Comparison of ENCODE assay signal across 11 mouse cellular contexts in genomic region chr6:119437894-119438761, GRCm38 (mm10). TPM values are rescaled to one million over a fixed set of nuclear protein-coding genes. Genes with fewer than 3 reads are reported as not detected.
DNase-seq lines count a peak whose midpoint lies in the region; ATAC-seq and TF ChIP-seq lines count a peak whose summit lies in the region.
"Had no signal": no experiment of that assay in that cellular context is flagged by ENCODE, and none has a peak within 500 bp of the region (broad histone marks: within the 10 kb centered on the region; RNA-seq: fewer than 3 reads in every experiment).

No protein-coding gene starts in this region.

- 62% methylated on average over 8 of the region's 8 CpGs for WGBS in forebrain, embryonic 10.5 days
- 59% methylated on average over 8 of the region's 8 CpGs for WGBS in forebrain, embryonic 16.5 days
- WGBS in lung, postnatal 0 days, result 46% methylated on average over 8 of the region's 8 CpGs
- WGBS in limb, embryonic 10.5 days, result 56% methylated on average over 8 of the region's 8 CpGs
- 51% methylated on average over 8 of the region's 8 CpGs for WGBS in stomach, embryonic 16.5 days

- TF ChIP-seq EP300 in lung, postnatal 0 days (IDR thresholded peaks at IDR 0.05), result no peak

- no peaks in the 10 kb centered on the region for H3K9me3 ChIP-seq in forebrain, embryonic 10.5 days
- no peaks in the 10 kb centered on the region for H3K9me3 ChIP-seq in forebrain, embryonic 16.5 days (ENCODE audit: control insufficient read depth, low read length)
- H3K9me3 ChIP-seq in lung, postnatal 0 days (ENCODE audit: low read length), result no peaks in the 10 kb centered on the region
- H3K9me3 ChIP-seq in limb, embryonic 10.5 days (replicated peaks), result no peaks in the 10 kb centered on the region
- H3K9me3 ChIP-seq in stomach, embryonic 16.5 days (replicated peaks; ENCODE audit: control insufficient read depth, low read length), result no peaks in the 10 kb centered on the region
- H3K9me3 ChIP-seq: embryonic facial prominence, embryonic 13.5 days; heart, embryonic 10.5 days; lung, embryonic 15.5 days had no signal

- no peak for DNase-seq in forebrain, embryonic 10.5 days (ENCODE audit: extremely low spot score, low spot score)
- no peak for DNase-seq in lung, postnatal 0 days (ENCODE audit: low spot score)
- DNase-seq in lung, postnatal 4 days, result no peak
- no peak for DNase-seq in limb, embryonic 10.5 days (ENCODE audit: low spot score)
- no peak for DNase-seq in right cerebral cortex, postnatal 36 days (ENCODE audit: low spot score in 2 of 2)
- DNase-seq in cerebellum, adult 9-10 months, result no peak

- no peak overlapping the region for H3K4me3 ChIP-seq in forebrain, embryonic 10.5 days
- no peak overlapping the region for H3K4me3 ChIP-seq in forebrain, embryonic 16.5 days (replicated peaks; ENCODE audit: low read length)
- H3K4me3 ChIP-seq in lung, postnatal 0 days (ENCODE audit: low read depth, low read length), result no peak overlapping the region
- H3K4me3 ChIP-seq in limb, embryonic 10.5 days, result no peak overlapping the region
- H3K4me3 ChIP-seq in stomach, embryonic 16.5 days (replicated peaks; ENCODE audit: low read length), result no peak overlapping the region
- H3K4me3 ChIP-seq: embryonic facial prominence, embryonic 13.5 days; heart, embryonic 10.5 days; lung, embryonic 15.5 days had no signal

- no peak overlapping the region for H3K9ac ChIP-seq in forebrain, embryonic 16.5 days (replicated peaks; ENCODE audit: low read depth, low read length)
- H3K9ac ChIP-seq in lung, postnatal 0 days (replicated peaks; ENCODE audit: low read depth), result no peak overlapping the region
- peak overlapping the region; percentile 26 for H3K9ac ChIP-seq in stomach, embryonic 16.5 days (ENCODE audit: low read length)
- H3K9ac ChIP-seq: embryonic facial prominence, embryonic 13.5 days; lung, embryonic 15.5 days had no signal

- peak overlapping the region; percentile 26 for H3K27ac ChIP-seq in forebrain, embryonic 10.5 days
- no peak overlapping the region for H3K27ac ChIP-seq in forebrain, embryonic 16.5 days (ENCODE audit: low read length)
- H3K27ac ChIP-seq in lung, postnatal 0 days (ENCODE audit: low read length), result no peak overlapping the region
- peak overlapping the region; percentile 2; the same call in 1 of the 2 replicates for H3K27ac ChIP-seq in limb, embryonic 10.5 days
- no peak overlapping the region for H3K27ac ChIP-seq in stomach, embryonic 16.5 days (ENCODE audit: low read length)
- H3K27ac ChIP-seq: embryonic facial prominence, embryonic 13.5 days; lung, embryonic 15.5 days had no signal

- no peak for ATAC-seq in forebrain, embryonic 16.5 days
- no peak for ATAC-seq in lung, postnatal 0 days
- no peak for ATAC-seq in stomach, embryonic 16.5 days (ENCODE audit: insufficient read depth, low FRiP score)

- H3K36me3 ChIP-seq in forebrain, embryonic 10.5 days (replicated peaks), result peaks cover 81% of the 10 kb centered on the region
- no peaks in the 10 kb centered on the region for H3K36me3 ChIP-seq in forebrain, embryonic 16.5 days (ENCODE audit: control insufficient read depth, insufficient read depth)
- no peaks in the 10 kb centered on the region for H3K36me3 ChIP-seq in lung, postnatal 0 days (ENCODE audit: insufficient read depth, low read length)
- H3K36me3 ChIP-seq in limb, embryonic 10.5 days, result peaks cover 42% of the 10 kb centered on the region
- no peaks in the 10 kb centered on the region for H3K36me3 ChIP-seq in stomach, embryonic 16.5 days (ENCODE audit: control insufficient read depth, insufficient read depth, low read length)
- H3K36me3 ChIP-seq: heart, embryonic 10.5 days; lung, embryonic 15.5 days had no signal

- H3K27me3 ChIP-seq in forebrain, embryonic 10.5 days (ENCODE audit: poor library complexity, severe bottlenecking), result no peaks in the 10 kb centered on the region
- no peaks in the 10 kb centered on the region for H3K27me3 ChIP-seq in forebrain, embryonic 16.5 days (replicated peaks; ENCODE audit: control insufficient read depth, insufficient read depth, low read length)
- H3K27me3 ChIP-seq in lung, postnatal 0 days (replicated peaks; ENCODE audit: insufficient read depth, low read length), result no peaks in the 10 kb centered on the region
- no peaks in the 10 kb centered on the region for H3K27me3 ChIP-seq in limb, embryonic 10.5 days (ENCODE audit: low read depth, poor library complexity, severe bottlenecking)
- no peaks in the 10 kb centered on the region for H3K27me3 ChIP-seq in stomach, embryonic 16.5 days (ENCODE audit: control insufficient read depth, insufficient read depth, low read length)
- H3K27me3 ChIP-seq: embryonic facial prominence, embryonic 13.5 days; lung, embryonic 15.5 days had no signal

- no peak overlapping the region for H3K4me2 ChIP-seq in forebrain, embryonic 16.5 days (ENCODE audit: low read length)
- H3K4me2 ChIP-seq in lung, postnatal 0 days (replicated peaks; ENCODE audit: low read depth, low read length), result no peak overlapping the region
- no peak overlapping the region for H3K4me2 ChIP-seq in stomach, embryonic 16.5 days (ENCODE audit: low read depth, low read length)
- H3K4me2 ChIP-seq: embryonic facial prominence, embryonic 13.5 days; lung, embryonic 15.5 days had no signal

- peak; percentile 17; the same call in 1 of the 2 replicates for TF ChIP-seq CTCF in lung, postnatal 0 days (IDR thresholded peaks at IDR 0.05)

- peaks cover 19% of the 10 kb centered on the region for H3K4me1 ChIP-seq in forebrain, embryonic 10.5 days
- no peaks in the 10 kb centered on the region for H3K4me1 ChIP-seq in forebrain, embryonic 16.5 days (replicated peaks; ENCODE audit: control insufficient read depth, insufficient read depth, low read length)
- no peaks in the 10 kb centered on the region for H3K4me1 ChIP-seq in lung, postnatal 0 days (ENCODE audit: insufficient read depth, low read depth, low read length)
- H3K4me1 ChIP-seq in limb, embryonic 10.5 days, result no peaks in the 10 kb centered on the region
- no peaks in the 10 kb centered on the region for H3K4me1 ChIP-seq in stomach, embryonic 16.5 days (ENCODE audit: control insufficient read depth, insufficient read depth, low read length)
- H3K4me1 ChIP-seq: embryonic facial prominence, embryonic 13.5 days; lung, embryonic 15.5 days had no signal

RNA-seq across cellular contexts. Expression of gene Adipor2, which starts 20.6 kb away (rescaled TPM):
- 37.1 and 38.8 TPM in 2 replicates for polyA plus RNA-seq in forebrain, embryonic 10.5 days (2016; fragmentation: Nextera tagmentation; extraction: Ambion mirVana)
- 40.9 and 47.4 TPM in 2 replicates for polyA plus RNA-seq in forebrain, embryonic 16.5 days (2015; fragmentation: Nextera tagmentation; extraction: Ambion mirVana)
- polyA plus RNA-seq in lung, postnatal 0 days (2015; fragmentation: Nextera tagmentation; extraction: Ambion mirVana), result 60.7 and 66.4 TPM in 2 replicates
- 27.8 and 29.4 TPM in 2 replicates for polyA plus RNA-seq in limb, embryonic 10.5 days (2016; fragmentation: Nextera tagmentation; extraction: Ambion mirVana)
- 45.5 and 48.9 TPM in 2 replicates for polyA plus RNA-seq in stomach, embryonic 16.5 days (2015; fragmentation: Nextera tagmentation; extraction: Ambion mirVana)

RNA-seq across cellular contexts. Expression of gene Fbxl14, which starts 41.3 kb away (rescaled TPM):
- 3.5 and 3.6 TPM in 2 replicates for polyA plus RNA-seq in forebrain, embryonic 10.5 days (2016; fragmentation: Nextera tagmentation; extraction: Ambion mirVana)
- polyA plus RNA-seq in forebrain, embryonic 16.5 days (2015; fragmentation: Nextera tagmentation; extraction: Ambion mirVana), result 3.1 and 3.3 TPM in 2 replicates
- polyA plus RNA-seq in lung, postnatal 0 days (2015; fragmentation: Nextera tagmentation; extraction: Ambion mirVana), result 3.9 and 4.5 TPM in 2 replicates
- 3.0 and 3.5 TPM in 2 replicates for polyA plus RNA-seq in limb, embryonic 10.5 days (2016; fragmentation: Nextera tagmentation; extraction: Ambion mirVana)
- polyA plus RNA-seq in stomach, embryonic 16.5 days (2015; fragmentation: Nextera tagmentation; extraction: Ambion mirVana), result 3.9 and 4.3 TPM in 2 replicates

Comparison
In these comparisons a context has a peak if more than half of its experiments do, and no peak if none do; other contexts are left out.
1. H3K27ac ChIP-seq: peak in forebrain, embryonic 10.5 days (single experiment) and limb, embryonic 10.5 days (single experiment); none in forebrain, embryonic 16.5 days (single experiment), lung, postnatal 0 days (single experiment) and stomach, embryonic 16.5 days (single experiment).